Mouse (Mus musculus) cerebellum, postnatal 14 days (tissue): ENCODE data around the gene Insyn1.

Experiments used
- DNase-seq, 2 experiments: peaks; one replicate each; pipeline ENCODE4 v3.0.0; 2021; ENCODE audit warnings: mixed read lengths in 2 of 2

Gene Insyn1

GRCm38 (mm10) chr9:58487851-58488801, at the start of gene Insyn1:
Insyn1 (plus strand) TSS chr9:58488603.
- peak; percentile 67 to 75 for DNase-seq

- no peak for DNase-seq
Measured at GRCm38 (mm10) chr9:58438921-58439396, 49.4 kb upstream of the Insyn1 start.

GRCm38 (mm10) chr9:58440100-58440499, 48.3 kb upstream of the Insyn1 start:
- DNase-seq = peak; percentile 69 to 75

DNA sequence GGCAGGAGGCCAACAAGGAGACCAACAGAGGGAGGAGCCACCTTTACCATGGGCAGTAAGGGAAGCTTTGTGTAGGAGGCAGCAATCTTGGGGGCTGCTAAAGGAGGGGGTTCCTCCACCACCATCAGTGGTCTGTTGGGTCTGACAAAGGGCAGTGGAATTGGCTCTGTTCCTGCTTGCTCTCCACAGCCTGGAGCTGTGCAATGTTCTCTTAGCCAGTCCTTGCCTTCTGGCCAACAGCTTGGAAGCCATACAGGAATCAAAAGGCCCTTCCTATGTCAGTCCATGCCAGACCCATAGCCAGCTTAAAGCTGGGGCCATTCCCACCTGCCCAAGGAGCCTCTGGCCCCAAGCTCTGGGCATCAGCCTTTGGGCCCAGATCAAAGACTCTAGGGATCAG, 47.8 kb upstream of the Insyn1 start:
- peak; percentile 72 to 83 for DNase-seq

GRCm38 (mm10) chr9:58441351-58442104, 46.9 kb upstream of the Insyn1 start:
- DNase-seq = peak; percentile 72 to 82

GRCm38 (mm10) chr9:58442105-58443010, 46.0 kb upstream of the Insyn1 start:
- peak; percentile 49 to 57 for DNase-seq

DNA sequence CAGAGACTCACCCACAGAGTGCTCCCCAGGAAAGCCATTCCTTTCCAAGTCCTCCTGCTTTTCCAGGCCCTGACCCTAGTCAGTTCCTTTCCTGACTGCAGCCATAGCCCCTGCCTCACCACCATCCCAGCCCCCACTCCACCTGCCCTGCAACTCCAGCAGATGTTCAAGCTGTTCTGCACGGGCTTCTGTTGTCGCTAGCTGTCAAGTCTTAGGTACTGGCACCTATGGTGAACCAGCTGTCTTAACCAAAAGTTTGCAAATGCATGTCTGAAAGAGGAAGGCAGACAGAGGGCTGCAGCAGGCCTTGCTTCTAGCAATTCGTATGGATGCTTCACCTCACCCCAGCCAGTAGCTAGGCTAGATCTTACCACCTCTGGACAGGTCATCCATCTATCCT, 45.3 kb upstream of the Insyn1 start:
- DNase-seq = no peak

DNA sequence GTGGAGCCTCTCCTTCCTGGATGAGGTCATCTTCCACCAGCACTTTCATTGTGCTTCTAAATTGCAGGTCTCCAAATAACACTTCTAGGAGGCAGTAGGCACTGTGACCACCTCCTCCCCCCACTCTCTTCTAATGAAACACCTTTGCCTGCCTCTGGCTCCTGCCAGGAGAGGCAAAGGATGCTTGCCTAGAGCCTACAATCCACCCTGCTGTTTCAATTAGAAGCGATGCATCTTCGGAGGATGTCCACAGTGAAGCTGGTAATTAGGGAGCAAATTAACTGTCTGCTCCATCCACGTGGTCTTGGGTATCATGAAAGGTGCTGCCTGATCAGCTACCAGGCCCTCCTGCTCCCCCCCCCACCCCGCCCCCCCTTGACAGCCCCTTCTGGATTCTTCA, 41.6 kb upstream of the Insyn1 start:
- DNase-seq = no peak

GRCm38 (mm10) chr9:58447997-58448595, 40.3 kb upstream of the Insyn1 start:
- DNase-seq = no peak

GRCm38 (mm10) chr9:58449526-58449925, 38.9 kb upstream of the Insyn1 start:
- DNase-seq = no peak

DNA sequence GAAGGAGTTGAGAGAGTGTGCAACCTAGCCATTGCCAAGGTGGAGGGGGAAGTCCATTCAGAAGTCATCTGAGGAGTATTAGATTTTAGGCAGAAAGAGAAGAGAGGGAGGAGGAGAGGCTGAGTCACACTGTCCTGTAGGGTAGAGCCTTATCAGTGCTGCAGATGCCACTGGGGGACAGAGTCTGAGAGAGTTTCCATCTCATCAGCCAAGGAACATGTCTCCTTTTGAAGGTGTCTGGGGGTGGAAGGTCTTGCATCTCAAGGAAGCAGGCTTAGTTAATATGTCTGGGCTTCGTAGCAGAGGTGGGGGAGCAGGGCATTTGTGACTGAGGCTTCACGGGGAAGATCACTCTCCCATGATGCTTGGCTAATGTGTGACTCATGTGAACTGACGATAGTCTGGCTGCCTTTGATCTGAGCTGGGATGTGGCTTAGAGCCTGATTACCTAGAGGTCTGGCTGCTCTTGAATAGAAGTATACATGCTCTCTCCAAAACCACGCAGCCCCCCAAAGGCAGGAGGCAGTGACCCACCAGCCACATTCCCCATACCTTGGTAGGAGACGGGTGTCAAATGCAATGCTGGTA, 34.5 kb upstream of the Insyn1 start:
- no peak for DNase-seq

DNA sequence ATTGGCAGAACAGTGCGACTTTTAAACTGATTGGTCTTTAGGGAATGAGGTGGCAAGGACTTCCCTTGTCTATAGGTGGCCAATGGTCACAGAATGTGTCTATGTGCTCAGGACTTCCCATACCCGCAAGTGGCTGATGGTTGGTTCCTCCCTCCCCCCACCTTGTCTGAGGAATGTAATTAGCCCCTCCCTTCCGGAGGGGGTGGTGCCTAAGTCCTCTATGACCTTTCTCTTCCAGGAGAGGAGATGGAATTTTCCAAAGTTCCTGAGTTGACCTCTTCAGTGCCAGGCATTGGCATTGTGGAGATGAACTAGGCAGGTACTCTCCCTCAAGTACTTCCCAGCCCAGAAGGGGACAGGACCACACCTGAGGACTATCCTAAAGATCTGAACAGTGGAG, 33.5 kb upstream of the Insyn1 start:
- DNase-seq = no peak

GRCm38 (mm10) chr9:58455798-58456197, 32.6 kb upstream of the Insyn1 start:
- peak; percentile 78 to 79 for DNase-seq

- peak; percentile 72 to 86 for DNase-seq
Measured at GRCm38 (mm10) chr9:58457481-58457955, 30.9 kb upstream of the Insyn1 start.

DNA sequence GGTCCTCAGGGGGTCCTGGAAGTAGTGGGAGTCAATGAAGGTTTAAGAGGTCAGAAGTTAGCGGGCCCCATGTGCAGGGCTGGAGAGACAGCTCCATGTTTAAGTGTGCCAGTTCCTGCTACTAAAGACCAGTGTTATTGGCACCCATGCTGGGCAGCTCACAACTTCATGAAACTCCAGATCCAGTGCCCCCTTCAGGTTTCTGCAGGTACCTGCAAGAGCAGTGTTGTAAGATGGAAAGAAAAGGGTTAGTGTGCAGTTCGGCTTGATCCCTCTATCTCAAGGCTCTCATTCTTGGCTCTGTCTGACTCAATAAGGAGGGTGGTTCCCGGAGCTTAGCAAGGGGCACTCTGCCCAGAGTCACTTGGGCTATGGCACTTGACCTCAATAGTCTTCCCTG, 30.1 kb upstream of the Insyn1 start:
- DNase-seq = no peak

DNA sequence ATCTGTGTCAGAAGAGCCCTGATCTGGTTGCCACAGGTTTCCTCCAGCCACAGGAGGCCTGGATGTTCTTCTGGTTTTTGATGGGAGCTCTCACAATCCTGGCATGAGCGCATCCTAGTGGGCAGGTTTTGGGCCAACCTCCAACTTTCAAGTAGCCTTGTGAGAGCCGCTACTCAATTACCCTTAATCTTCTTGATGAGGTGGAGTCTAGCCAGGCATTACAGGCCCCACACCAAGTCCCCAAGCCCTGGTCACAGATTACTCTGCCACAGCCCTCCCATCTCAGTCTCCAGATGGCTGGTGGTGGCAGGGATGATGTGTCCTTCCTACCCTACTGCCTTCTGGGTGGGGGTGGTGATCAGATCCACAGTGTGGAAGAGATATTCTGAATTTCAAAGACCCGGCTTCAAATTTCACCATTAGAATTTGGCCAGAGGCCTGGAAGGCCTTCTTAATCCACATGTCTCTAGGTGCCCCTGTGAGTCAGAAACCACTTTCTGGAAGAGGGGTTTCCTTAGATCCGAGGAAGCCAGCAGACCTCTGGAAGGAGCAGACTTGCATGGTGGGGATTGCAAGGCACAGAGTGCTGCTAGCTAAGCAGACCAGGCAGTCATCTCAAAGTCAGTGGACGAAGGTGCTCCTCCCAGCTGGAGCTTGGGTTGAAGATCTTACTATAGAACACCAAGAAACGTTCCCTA, 29.4 kb upstream of the Insyn1 start:
- DNase-seq = peak; percentile 64 to 66

- DNase-seq = no peak
Measured at GRCm38 (mm10) chr9:58467345-58468025, 20.9 kb upstream of the Insyn1 start.

GRCm38 (mm10) chr9:58470466-58470865, 17.9 kb upstream of the Insyn1 start:
- DNase-seq = no peak

GRCm38 (mm10) chr9:58473211-58473815, 15.1 kb upstream of the Insyn1 start:
- DNase-seq = no peak

GRCm38 (mm10) chr9:58487076-58487475, 1.3 kb upstream of the Insyn1 start:
- DNase-seq = no peak
